Mouse (Mus musculus) liver, postnatal 0 days (tissue): Measurements from ENCODE around the gene Styx. TPM values are rescaled to one million over a fixed set of nuclear protein-coding genes. Genes with fewer than 3 reads are reported as not detected.

Experiments
- ATAC-seq: fragments of 200-750 bp; cut with Nextera tagmentation; 2 replicates; pipeline ENCODE4 v1.8.0; 2017; ENCODE audit warnings: mild to moderate bottlenecking, moderate library complexity
- DNase-seq: peaks from one replicate; pipeline ENCODE4 v3.0.0-alpha.2; 2016
- H3K27ac ChIP-seq: fragments of 300-500 bp; sonication (generic); 2 replicates; pipeline ENCODE4 v1.5.1; 2014; ENCODE audit warnings: antibody characterized with exemption, moderate library complexity, mild to moderate bottlenecking, low read depth
- H3K27me3 ChIP-seq: fragments of 300-500 bp; sonication (generic); 2 replicates; pipeline ENCODE4 v1.6.1; 2014; ENCODE audit warnings: low read length, control low read depth, mixed read lengths; ENCODE audit not compliant: insufficient read depth
- H3K36me3 ChIP-seq: fragments of 300-500 bp; sonication (generic); replicated peaks from 2 replicates; pipeline ENCODE4 v1.6.1; 2014; ENCODE audit warnings: mild to moderate bottlenecking, control low read depth, low read length, moderate library complexity, mixed read lengths; ENCODE audit not compliant: insufficient read depth
- H3K4me1 ChIP-seq: fragments of 300-500 bp; sonication (generic); 2 replicates; pipeline ENCODE4 v1.6.1; 2014; ENCODE audit warnings: antibody characterized with exemption, mild to moderate bottlenecking, control low read depth; ENCODE audit not compliant: insufficient read depth
- H3K4me2 ChIP-seq: fragments of 300-500 bp; sonication (generic); 2 replicates; pipeline ENCODE4 v1.6.1; 2014; ENCODE audit warnings: low read depth, mild to moderate bottlenecking, low read length, moderate library complexity, mixed read lengths
- H3K4me3 ChIP-seq: fragments of 300-500 bp; sonication (generic); 2 replicates; pipeline ENCODE4 v1.5.1; 2014; ENCODE audit warnings: low read depth, low read length
- H3K9ac ChIP-seq: fragments of 300-500 bp; sonication (generic); replicated peaks from 2 replicates; pipeline ENCODE4 v1.6.1; 2014; ENCODE audit warnings: mild to moderate bottlenecking, moderate library complexity
- H3K9me3 ChIP-seq: fragments of 300-500 bp; sonication (generic); 2 replicates; pipeline ENCODE4 v1.6.1; 2016; ENCODE audit warnings: mild to moderate bottlenecking, control low read depth, low read length, mixed read lengths
- CTCF ChIP-seq: sonication (generic); IDR thresholded peaks from 2 replicates; pipeline ENCODE4 v1.5.1; 2016; ENCODE audit warnings: antibody characterized with exemption, low read depth
- EP300 ChIP-seq: IDR thresholded peaks from 2 replicates; pipeline ENCODE4 v1.6.1; 2016; ENCODE audit warnings: antibody characterized with exemption, low read depth, mild to moderate bottlenecking
- WGBS: fragments of 180-500 bp; shearing (Covaris S2); extraction: QIAGEN DNeasy Blood & Tissue Kit; methylation state at CpG from one replicate; pipeline ENCODE4 v1.1.7; 2014; ENCODE audit not compliant: insufficient replicate concordance; 5-methylcytosine and 5-hydroxymethylcytosine counted together
- polyA plus RNA-seq: library from polyadenylated mRNA; unstranded; fragments of >200 nt; fragmentation: Nextera tagmentation; extraction: Ambion mirVana; gene quantifications from 2 replicates; pipeline ENCODE4 v1.2.1, GENCODE M21; 2015

Gene Styx
- polyA plus RNA-seq, 1 experiment from 2014 or later: 18.1 TPM

GRCm38 (mm10) chr14:45321067-45321466, 29.8 kb upstream of the Styx start:
- Histone ChIP-seq H3K9me3 (no peaks in the 10 kb centered on the region), H3K27me3 (no peaks in the 10 kb centered on the region), H3K4me2 (peak overlapping the region; percentile 48; the same call in 1 of the 2 replicates), H3K36me3 (no peaks in the 10 kb centered on the region), H3K9ac (no peak overlapping the region), H3K4me3 (no peak overlapping the region), H3K4me1 (peaks cover 45% of the 10 kb centered on the region), H3K27ac (peak overlapping the region; percentile 69; the same call in 1 of the 2 replicates)
- DNase-seq (no peak), ATAC-seq (no peak)
- no peak for TF ChIP-seq EP300
- TF ChIP-seq CTCF: no peak
- whole genome bisulfite sequencing: 70% methylated on average over 3 of the region's 3 CpGs

DNA sequence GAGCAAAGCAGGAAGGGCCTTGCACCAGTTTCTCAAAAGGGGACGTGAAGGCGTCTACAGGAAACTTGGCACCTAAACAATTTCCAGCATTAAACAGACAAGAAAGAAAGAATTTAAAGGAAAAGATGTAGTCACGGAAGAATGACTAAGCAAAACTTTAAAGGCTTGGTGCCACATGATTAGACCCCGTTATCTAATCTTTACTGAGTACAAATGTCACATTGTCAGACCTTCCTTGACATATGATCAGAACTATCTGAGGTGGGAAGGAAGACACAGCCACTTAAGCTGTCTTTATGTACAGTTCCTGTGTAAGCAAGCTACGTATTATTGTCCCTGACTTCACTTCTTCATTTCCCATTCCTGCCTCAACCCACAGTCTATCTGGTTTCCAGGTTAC, 29.3 kb upstream of the Styx start:
- H3K27me3 ChIP-seq: no peaks in the 10 kb centered on the region
- H3K9ac ChIP-seq: no peak overlapping the region; the same call in 1 of the 2 replicates
- H3K4me3 ChIP-seq: no peak overlapping the region
- no peaks in the 10 kb centered on the region for H3K9me3 ChIP-seq
- peak overlapping the region; percentile 48 for H3K4me2 ChIP-seq
- H3K27ac ChIP-seq: peak overlapping the region; percentile 69; the same call in 1 of the 2 replicates
- no peak for ATAC-seq
- peaks cover 40% of the 10 kb centered on the region for H3K4me1 ChIP-seq
- whole genome bisulfite sequencing: 42% methylated on average over 5 of the region's 5 CpGs
- no peak for DNase-seq
- no peaks in the 10 kb centered on the region for H3K36me3 ChIP-seq
- TF ChIP-seq EP300 (peak; percentile 93), CTCF (no peak)

DNA sequence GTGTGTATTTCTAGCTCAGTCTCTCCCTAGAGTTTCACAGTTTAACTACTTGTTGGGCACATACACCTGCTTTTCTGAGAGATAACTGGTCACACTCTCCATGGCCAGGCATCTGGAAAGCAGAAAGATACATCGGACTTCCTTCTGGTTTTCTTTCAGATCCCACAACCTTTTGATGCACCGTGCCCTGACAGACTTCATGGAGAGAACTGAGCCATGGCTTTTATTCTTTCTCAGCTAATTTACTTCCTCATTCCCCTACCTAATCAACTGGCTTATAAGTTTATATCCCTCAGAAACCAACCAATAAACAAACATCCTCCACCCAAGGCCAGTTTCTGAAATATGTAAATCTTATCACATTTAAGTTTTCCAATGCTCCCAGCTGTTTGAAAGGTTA, 28.4 kb upstream of the Styx start:
- Histone ChIP-seq H3K27ac (peak overlapping the region; percentile 24; the same call in 1 of the 2 replicates), H3K4me1 (peaks cover 37% of the 10 kb centered on the region), H3K9me3 (no peaks in the 10 kb centered on the region), H3K4me3 (no peak overlapping the region), H3K36me3 (no peaks in the 10 kb centered on the region), H3K4me2 (no peak overlapping the region), H3K27me3 (no peaks in the 10 kb centered on the region), H3K9ac (no peak overlapping the region)
- DNase-seq: no peak
- 68% methylated on average over 2 of the region's 2 CpGs for WGBS
- TF ChIP-seq EP300 (no peak), CTCF (no peak)
- no peak for ATAC-seq

DNA sequence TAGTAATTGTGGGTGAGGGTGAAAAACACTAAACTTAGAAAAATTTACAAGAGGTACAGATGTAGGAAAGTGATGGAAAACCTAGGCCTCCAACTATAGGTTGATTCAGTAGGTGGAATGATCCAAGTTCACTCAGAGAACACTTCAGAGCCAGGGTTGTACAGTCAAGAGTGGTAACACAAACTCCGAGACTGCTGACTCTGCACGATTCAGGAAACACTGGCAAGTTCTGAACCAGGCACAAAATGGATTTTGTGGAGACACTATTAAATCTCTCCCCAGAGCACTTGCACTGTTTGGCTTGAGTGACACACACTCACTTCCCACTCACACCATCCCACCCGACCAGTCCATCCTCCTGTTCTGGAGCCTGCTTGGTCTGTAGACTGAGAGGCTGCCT, 27.6 kb upstream of the Styx start:
- DNase-seq: no peak
- 82% methylated on average over 3 of the region's 3 CpGs for WGBS
- no peak overlapping the region for H3K4me2 ChIP-seq

DNA sequence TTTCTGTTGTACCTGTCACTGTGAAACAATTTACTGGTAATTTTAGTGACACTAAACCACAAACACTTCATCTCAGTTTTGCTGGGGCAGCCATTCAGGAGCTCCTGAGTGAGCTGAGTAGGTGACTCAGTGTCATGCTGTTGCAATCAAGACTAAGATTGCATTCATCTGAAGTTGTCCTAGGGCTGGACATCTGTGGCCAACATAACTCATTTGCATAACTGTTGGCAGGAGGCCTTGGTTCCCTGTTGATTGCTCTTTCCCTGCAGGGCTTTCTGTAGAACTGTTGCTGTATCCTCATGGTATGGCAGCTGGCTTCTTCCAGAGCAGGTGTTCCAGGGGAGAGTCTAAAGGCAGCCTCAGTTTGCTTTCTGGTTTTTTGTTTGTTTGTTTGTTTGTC, 25.4 kb upstream of the Styx start:
- Histone ChIP-seq H3K36me3 (no peaks in the 10 kb centered on the region), H3K9ac (no peak overlapping the region), H3K4me1 (peaks cover 27% of the 10 kb centered on the region), H3K9me3 (no peaks in the 10 kb centered on the region), H3K27me3 (no peaks in the 10 kb centered on the region), H3K4me2 (0 out of 2 replicates have a peak overlapping the region, but pooled peaks have one; percentile 9), H3K4me3 (no peak overlapping the region), H3K27ac (peak overlapping the region; percentile 39; the same call in 1 of the 2 replicates)
- TF ChIP-seq EP300: no peak
- TF ChIP-seq CTCF: no peak
- ATAC-seq (peak; percentile 16), DNase-seq (peak; percentile 27)

More for the DNA sequence above, 27.6 kb upstream of the Styx start:
- no peaks in the 10 kb centered on the region for H3K27me3 ChIP-seq
- no peak for ATAC-seq
- no peaks in the 10 kb centered on the region for H3K9me3 ChIP-seq
- no peak for TF ChIP-seq CTCF
- no peak for TF ChIP-seq EP300
- H3K4me3 ChIP-seq: no peak overlapping the region
- H3K4me1 ChIP-seq: peaks cover 37% of the 10 kb centered on the region
- no peaks in the 10 kb centered on the region for H3K36me3 ChIP-seq
- H3K27ac ChIP-seq: no peak overlapping the region
- H3K9ac ChIP-seq: no peak overlapping the region

DNA sequence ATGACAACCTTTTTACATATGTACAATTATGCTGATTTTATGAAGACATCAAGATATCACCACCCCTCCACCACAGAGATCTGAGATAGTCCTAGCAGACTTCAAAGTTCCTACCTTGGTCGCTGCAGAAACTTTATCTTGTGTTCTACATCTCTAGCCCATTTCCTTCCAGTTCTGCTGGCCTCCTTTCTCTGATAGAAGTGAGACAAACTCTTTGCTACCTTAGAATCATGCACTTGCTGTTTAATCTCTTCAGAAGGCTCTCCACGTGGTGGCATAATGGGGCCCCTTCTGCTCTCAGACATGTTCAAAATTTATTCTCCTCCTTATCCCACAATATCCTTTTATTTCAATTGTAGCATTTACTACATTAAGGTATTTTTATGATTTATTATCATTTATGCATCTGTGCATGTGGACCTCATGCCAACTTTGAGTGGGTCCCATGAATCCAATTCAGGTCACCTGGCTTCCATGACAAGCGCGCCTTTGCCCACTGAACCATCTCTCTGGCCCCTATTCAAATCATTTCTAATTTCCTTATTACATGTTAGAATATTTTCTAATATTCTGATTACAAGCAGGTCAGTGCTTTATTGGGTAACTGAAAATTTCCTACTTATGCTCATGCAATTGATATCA, 22.7 kb upstream of the Styx start:
- no peak for ATAC-seq
- Histone ChIP-seq H3K27me3 (no peaks in the 10 kb centered on the region), H3K4me3 (no peak overlapping the region), H3K9me3 (no peaks in the 10 kb centered on the region), H3K27ac (no peak overlapping the region), H3K36me3 (peaks cover 15% of the 10 kb centered on the region), H3K4me1 (peaks cover 8% of the 10 kb centered on the region), H3K4me2 (no peak overlapping the region), H3K9ac (no peak overlapping the region)
- 73% methylated on average over 4 of the region's 4 CpGs for WGBS
- TF ChIP-seq EP300 (no peak), CTCF (no peak)
- DNase-seq: no peak
